Mouse (Mus musculus) bone marrow, adult 2 months (tissue): ENCODE measurements around the gene Sox11. TPM values are rescaled to one million over a fixed set of nuclear protein-coding genes. Genes with fewer than 3 reads are reported as not detected.

Experiments used
- H3K27ac ChIP-seq: fragments of 200-500 bp; 2 replicates; pipeline ENCODE4 v1.5.1; 2012; ENCODE audit warnings: low read depth, mild to moderate bottlenecking, control low read depth, inconsistent platforms, low read length; ENCODE audit not compliant: control insufficient read depth, poor library complexity, insufficient read depth
- H3K4me1 ChIP-seq: fragments of 200-500 bp; 2 replicates; pipeline ENCODE4 v1.6.1; 2011; ENCODE audit warnings: low read length; ENCODE audit not compliant: control insufficient read depth, insufficient read depth
- H3K4me3 ChIP-seq: fragments of 200-500 bp; replicated peaks from 2 replicates; pipeline ENCODE3; 2011; ENCODE audit warnings: mild to moderate bottlenecking, low read depth, low read length, control low read depth; ENCODE audit not compliant: control insufficient read depth
- CTCF ChIP-seq: fragments of 200-500 bp; IDR thresholded peaks from 2 replicates; pipeline ENCODE4 v1.5.1; 2011; ENCODE audit warnings: low read length, control low read depth; ENCODE audit not compliant: control insufficient read depth, insufficient read depth
- POLR2A ChIP-seq: fragments of 200-500 bp; IDR thresholded peaks from 2 replicates; pipeline ENCODE4 v1.6.1; 2011; ENCODE audit warnings: low read depth, mild to moderate bottlenecking, control low read depth, low read length, borderline replicate concordance; ENCODE audit not compliant: control insufficient read depth
- WGBS: fragments of 180-500 bp; shearing (Covaris S2); methylation state at CpG from one replicate; pipeline ENCODE4 v1.1.7; 2018; 5-methylcytosine and 5-hydroxymethylcytosine counted together
- polyA plus RNA-seq: library from polyadenylated mRNA; stranded (reverse); fragments of >200 nt; gene quantifications from 2 replicates; pipeline ENCODE4 v1.2.4, GENCODE M21; 2011; ENCODE audit warnings: low replicate concordance; ENCODE audit not compliant: missing spikeins, insufficient read depth, insufficient read length

The Sox11 gene
- polyA plus RNA-seq, 1 experiment, result 1.0 TPM

GRCm38 (mm10) chr12:27338721-27339170, 3.6 kb downstream of the Sox11 start:
- TF ChIP-seq POLR2A (no peak), CTCF (no peak)
- no peak overlapping the region for H3K27ac ChIP-seq
- 2% methylated on average over 36 of the region's 40 CpGs for WGBS
- H3K4me1 ChIP-seq, result no peaks in the 10 kb centered on the region
- no peak overlapping the region for H3K4me3 ChIP-seq

GRCm38 (mm10) chr12:27338116-27338515, 4.3 kb downstream of the Sox11 start:
- Histone ChIP-seq H3K4me1 (no peaks in the 10 kb centered on the region), H3K27ac (no peak overlapping the region), H3K4me3 (no peak overlapping the region)
- TF ChIP-seq POLR2A (no peak), CTCF (no peak)
- WGBS, result 20% methylated on average over 12 of the region's 12 CpGs

- WGBS, result 67% methylated on average over 1 of the region's 1 CpGs
- no peaks in the 10 kb centered on the region for H3K4me1 ChIP-seq
- TF ChIP-seq CTCF, result no peak
- no peak for TF ChIP-seq POLR2A
- H3K4me3 ChIP-seq, result no peak overlapping the region
- no peak overlapping the region for H3K27ac ChIP-seq
Measured at GRCm38 (mm10) chr12:27337482-27337881, 4.9 kb downstream of the Sox11 start.

- TF ChIP-seq CTCF (no peak), POLR2A (no peak)
- 68% methylated on average over 5 of the region's 5 CpGs for WGBS
- Histone ChIP-seq H3K4me3 (no peak overlapping the region), H3K4me1 (no peaks in the 10 kb centered on the region), H3K27ac (no peak overlapping the region)
Measured at GRCm38 (mm10) chr12:27336801-27337200, 5.6 kb downstream of the Sox11 start.

GRCm38 (mm10) chr12:27336336-27336735, 6.0 kb downstream of the Sox11 start:
- TF ChIP-seq CTCF (no peak), POLR2A (no peak)
- H3K4me1 ChIP-seq, result no peaks in the 10 kb centered on the region
- H3K27ac ChIP-seq, result no peak overlapping the region
- WGBS, result 75% methylated on average over 7 of the region's 7 CpGs
- no peak overlapping the region for H3K4me3 ChIP-seq

GRCm38 (mm10) chr12:27335356-27336055, 6.9 kb downstream of the Sox11 start:
- 74% methylated on average over 11 of the region's 11 CpGs for WGBS
- no peaks in the 10 kb centered on the region for H3K4me1 ChIP-seq
- H3K27ac ChIP-seq, result no peak overlapping the region
- no peak overlapping the region for H3K4me3 ChIP-seq
- TF ChIP-seq CTCF (no peak), POLR2A (no peak)

GRCm38 (mm10) chr12:27333590-27333989, 8.8 kb downstream of the Sox11 start:
- H3K27ac ChIP-seq, result no peak overlapping the region
- H3K4me3 ChIP-seq, result no peak overlapping the region
- H3K4me1 ChIP-seq, result no peaks in the 10 kb centered on the region
- WGBS, result 77% methylated on average over 3 of the region's 3 CpGs
- TF ChIP-seq CTCF (no peak), POLR2A (no peak)

- no peak overlapping the region for H3K27ac ChIP-seq
- TF ChIP-seq CTCF (no peak), POLR2A (no peak)
- no peak overlapping the region for H3K4me3 ChIP-seq
- WGBS, result 59% methylated on average over 1 of the region's 1 CpGs
- H3K4me1 ChIP-seq, result no peaks in the 10 kb centered on the region
Measured at GRCm38 (mm10) chr12:27323423-27323822, 19.0 kb downstream of the Sox11 start.
